Mouse (Mus musculus): ENCODE measurements around the gene Mecr.

Gene Mecr

GRCm38 (mm10) chr4:131890692-131891091 is 47.4 kb downstream of the Mecr start:
- no peak for DNase-seq (ENCODE audit: low spot score)

- DNase-seq (ENCODE audit: low spot score), result no peak
Observed at GRCm38 (mm10) chr4:131897109-131897508, 53.8 kb downstream of the Mecr start.

- peak; percentile 85 for DNase-seq (ENCODE audit: low spot score)
Observed at GRCm38 (mm10) chr4:131897787-131898186, 54.5 kb downstream of the Mecr start.

GRCm38 (mm10) chr4:131898503-131899179 is 55.4 kb downstream of the Mecr start:
- DNase-seq (ENCODE audit: low spot score), result no peak

GRCm38 (mm10) chr4:131899180-131899554 is 55.9 kb downstream of the Mecr start:
- no peak for DNase-seq (ENCODE audit: low spot score)

- no peak for DNase-seq (ENCODE audit: low spot score)
Observed at GRCm38 (mm10) chr4:131901090-131901489, 57.8 kb downstream of the Mecr start.

- DNase-seq (ENCODE audit: low spot score), result no peak
Observed at GRCm38 (mm10) chr4:131904478-131904877, 61.2 kb downstream of the Mecr start.

GRCm38 (mm10) chr4:131906423-131906822 is 63.2 kb downstream of the Mecr start:
- DNase-seq (ENCODE audit: low spot score), result peak; percentile 57

GRCm38 (mm10) chr4:131907912-131908311 is 64.6 kb downstream of the Mecr start:
- no peak for DNase-seq (ENCODE audit: low spot score)

- DNase-seq (ENCODE audit: low spot score), result peak; percentile 60
Observed at GRCm38 (mm10) chr4:131910237-131910994, 67.1 kb downstream of the Mecr start.

GRCm38 (mm10) chr4:131911521-131911920 is 68.3 kb downstream of the Mecr start:
- no peak for DNase-seq (ENCODE audit: low spot score)

GRCm38 (mm10) chr4:131913526-131913925 is 70.3 kb downstream of the Mecr start:
- peak; percentile 64 for DNase-seq (ENCODE audit: low spot score)

- no peak for DNase-seq (ENCODE audit: low spot score)
Observed at GRCm38 (mm10) chr4:131914046-131914643, 70.9 kb downstream of the Mecr start.

- DNase-seq (ENCODE audit: low spot score), result no peak
Observed at GRCm38 (mm10) chr4:131914891-131915469, 71.7 kb downstream of the Mecr start.

- no peak for DNase-seq (ENCODE audit: low spot score)
Observed at GRCm38 (mm10) chr4:131915821-131916328, 72.6 kb downstream of the Mecr start.

- DNase-seq (ENCODE audit: low spot score), result peak; percentile 85
Observed at GRCm38 (mm10) chr4:131916425-131916824, 73.2 kb downstream of the Mecr start.

GRCm38 (mm10) chr4:131917010-131917555 is 73.8 kb downstream of the Mecr start:
- DNase-seq (ENCODE audit: low spot score), result no peak
